Mouse (Mus musculus): ENCODE measurements at regions not wholly inside any gene's neighbourhood (a gene's known extent, or its start where the extent isn't known, plus 50 kb on each side); places are given as distances from the start of the nearest gene placed in this dataset.

DNA sequence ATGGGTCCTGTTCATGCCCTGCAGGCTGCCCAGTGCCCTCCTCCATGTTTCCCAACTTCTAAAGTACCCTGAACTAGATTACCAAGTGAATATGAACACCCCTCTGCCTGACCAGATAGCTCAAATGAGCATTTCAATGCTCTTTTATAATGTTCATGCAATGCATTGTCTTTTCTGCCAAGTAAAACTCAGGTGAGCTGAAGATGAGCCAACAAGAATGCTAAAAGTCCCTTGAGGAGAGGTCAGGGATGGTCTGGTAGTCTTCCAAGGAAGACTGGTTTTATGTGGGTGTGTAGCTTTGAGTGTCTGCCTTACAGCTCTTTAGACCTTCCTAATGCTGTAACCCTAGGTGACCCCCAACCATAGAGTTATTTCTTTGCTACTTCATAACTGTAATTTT, 58.0 kb upstream of the Abca12 start:
- no peak for DNase-seq (ENCODE audit: low spot score in 2 of 2)
- TF ChIP-seq CTCF (conservative IDR thresholded peaks at IDR 0.05), result no peak
- H3K4me3 ChIP-seq, result no peak overlapping the region
- H3K27ac ChIP-seq, result no peak overlapping the region

GRCm38 (mm10) chr1:71483149-71483548, 68.4 kb upstream of the Abca12 start:
- no peak for TF ChIP-seq CTCF (conservative IDR thresholded peaks at IDR 0.05)
- H3K4me3 ChIP-seq, result no peak overlapping the region
- no peak for DNase-seq (ENCODE audit: low spot score in 2 of 2)
- H3K27ac ChIP-seq, result no peak overlapping the region

DNA sequence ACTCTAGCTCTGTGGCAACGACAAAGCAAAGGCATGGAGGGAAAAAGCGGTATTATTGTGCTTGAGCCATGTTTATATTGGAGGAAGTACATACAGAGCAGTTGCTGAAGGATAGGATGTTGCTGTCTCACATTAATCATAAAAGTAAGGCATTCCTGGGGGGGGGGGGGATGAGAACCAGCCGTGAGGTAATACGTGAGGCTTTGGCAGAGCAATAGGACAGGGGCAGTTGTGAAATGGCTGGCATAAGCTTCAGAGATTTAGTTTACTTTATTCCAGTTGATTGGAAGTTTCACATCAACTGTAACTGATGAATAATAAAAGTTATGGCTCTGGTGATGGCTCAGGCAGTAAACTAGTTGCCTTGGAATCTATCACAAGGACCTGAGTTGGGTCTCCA, 62.4 kb upstream of the Atic start:
- no peak for TF ChIP-seq CTCF (conservative IDR thresholded peaks at IDR 0.05)
- Histone ChIP-seq H3K27ac (no peak overlapping the region), H3K4me3 (no peak overlapping the region)
- DNase-seq (ENCODE audit: low spot score in 2 of 2), result no peak

GRCm38 (mm10) chr1:71505898-71506297, 51.1 kb upstream of the Atic start:
- peak; percentile 28 to 44 for DNase-seq (ENCODE audit: low spot score in 2 of 2)
- no peak overlapping the region for H3K27ac ChIP-seq
- no peak overlapping the region for H3K4me3 ChIP-seq
- peak; percentile 76 for TF ChIP-seq CTCF (conservative IDR thresholded peaks at IDR 0.05)

DNA sequence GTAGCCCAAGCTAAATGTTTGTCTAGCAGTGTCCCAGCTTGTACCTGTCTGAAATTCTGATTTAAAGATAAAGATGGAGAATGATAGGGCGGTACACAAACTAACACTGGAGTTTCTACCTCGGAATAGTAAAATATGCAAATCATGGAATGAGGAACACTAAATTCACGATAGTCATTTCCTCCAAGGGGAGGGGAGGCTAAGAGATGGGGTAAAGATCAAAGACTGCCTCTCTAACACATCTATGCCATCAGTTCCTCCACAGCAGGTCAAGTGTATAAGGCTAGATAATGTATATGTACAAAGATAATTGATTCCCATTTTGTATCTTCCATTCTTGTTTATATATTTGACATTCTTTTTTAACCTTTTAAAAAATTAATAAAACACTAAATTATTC, 50.4 kb upstream of the Atic start:
- no peak overlapping the region for H3K4me3 ChIP-seq
- DNase-seq (ENCODE audit: low spot score in 2 of 2), result no peak
- TF ChIP-seq CTCF (conservative IDR thresholded peaks at IDR 0.05), result no peak
- H3K27ac ChIP-seq, result no peak overlapping the region

Measured in layer of hippocampus, adult 2 months (tissue).